Mouse (Mus musculus) C3H10T1/2 (cell line): ENCODE measurements around the gene BC055324. TPM values are rescaled to one million over a fixed set of nuclear protein-coding genes. Genes with fewer than 3 reads are reported as not detected.

Experiments
- polyA plus RNA-seq, 2 experiments: library from polyadenylated mRNA; unstranded; fragments of >200 nt; fragmentation: generic; extraction: Trizol; gene quantifications; one replicate each; pipeline ENCODE4 v1.2.1; 2012; ENCODE audit warnings: missing spikeins in 2 of 2

The BC055324 gene
- polyA plus RNA-seq = 1 to 10 TPM; 1.5 to 5.8 TPM

DNA sequence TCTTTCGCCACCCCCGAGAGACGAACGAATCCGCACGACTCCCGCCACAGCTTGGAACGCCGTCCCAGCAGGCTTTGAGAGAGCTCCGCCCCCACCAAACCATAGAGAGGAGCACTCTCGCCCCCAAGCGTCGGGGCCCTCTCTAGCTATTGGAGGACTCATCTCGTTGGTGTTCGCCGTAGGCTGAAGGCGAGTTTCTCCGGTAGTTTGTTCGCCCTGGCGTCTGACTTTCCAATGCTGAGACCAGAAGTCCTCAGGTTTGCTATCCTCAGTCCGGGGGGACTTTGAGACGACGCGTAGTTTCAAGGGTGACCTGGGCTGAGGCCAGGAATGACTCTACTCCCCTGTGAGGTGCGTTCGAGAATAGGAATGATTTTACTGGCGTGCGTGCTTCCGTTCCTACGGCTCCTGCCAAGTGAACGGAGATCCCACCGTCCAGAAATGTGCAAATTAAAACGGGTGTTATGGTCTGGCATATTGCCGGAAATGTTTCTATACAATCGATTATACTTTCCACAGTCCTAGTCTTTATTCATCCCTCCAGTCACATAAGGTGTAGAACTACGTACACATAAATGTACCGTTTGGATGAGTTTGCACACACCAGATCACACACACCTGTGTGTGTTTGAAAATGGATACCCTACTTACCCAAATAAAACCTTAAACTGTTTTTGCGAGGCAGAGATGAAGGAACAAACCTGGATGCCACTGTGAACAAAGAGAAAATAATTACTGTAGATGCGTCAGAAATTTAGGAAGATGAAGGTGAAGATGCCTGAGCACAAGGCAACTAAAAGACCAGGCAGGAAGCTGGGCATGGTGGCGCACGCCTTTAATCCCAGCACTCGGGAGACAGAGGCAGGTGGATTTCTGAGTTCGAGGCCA, at the start of gene BC055324, which contains the start of gene Mettl18:
Gene BC055324, minus strand, starts transcription at position 76 of the 888 bp plus-strand sequence.
Gene Mettl18, plus strand, starts transcription at position 169 of the 888 bp plus-strand sequence.

DNA sequence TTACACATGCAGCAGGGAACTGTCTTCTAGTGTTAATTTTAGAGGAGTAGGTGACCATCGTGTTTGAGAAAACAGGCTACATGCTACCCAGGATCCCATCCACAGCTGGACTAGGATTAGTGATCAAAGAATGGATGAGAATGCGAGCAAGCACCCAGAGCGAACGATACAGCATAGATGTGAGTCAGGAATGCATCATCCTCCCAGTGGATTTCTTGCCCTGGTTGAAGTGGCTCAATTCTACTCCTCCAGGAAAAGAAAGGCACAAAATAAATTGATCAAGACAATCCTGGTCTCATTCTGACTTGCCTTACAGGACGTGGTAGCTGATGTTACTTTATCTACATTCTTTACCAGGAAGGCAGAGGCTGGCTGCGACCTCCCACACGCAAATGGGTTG, 65.8 kb downstream of the BC055324 start, which contains the start of gene Scyl3:
Gene Scyl3, plus strand, starts transcription at position 255 of the 400 bp plus-strand sequence.

Other genes starting within 250 kb of the BC055324 start
- 10 to 100 TPM in 1 of 2 experiments, 1 to 10 TPM in 1; 1.8 to 23.8 TPM for gene Kifap3, start 215.2 kb downstream of the BC055324 start, polyA plus RNA-seq
- gene Scyl3, start 65.7 kb downstream of the BC055324 start, polyA plus RNA-seq = 1 to 10 TPM; 1.4 to 5.1 TPM
- gene Mettl18, start 93 bp upstream of the BC055324 start, polyA plus RNA-seq = 1 to 10 TPM in 1 of 2 experiments, under 1 TPM in 1; 0.23 to 2.5 TPM
- gene Sele, start 53.4 kb upstream of the BC055324 start, polyA plus RNA-seq = not detected
- not detected for gene Sell, start 67.2 kb upstream of the BC055324 start, polyA plus RNA-seq
- 1 to 10 TPM in 1 of 2 experiments, under 1 TPM in 1; 0.46 to 2.9 TPM for gene Selp, start 120.5 kb upstream of the BC055324 start, polyA plus RNA-seq
- gene F5, start 157.0 kb upstream of the BC055324 start, polyA plus RNA-seq = under 1 TPM in 1 of 2 experiments, not detected in 1; 0.01 TPM